Mouse (Mus musculus): Measurements from ENCODE around the gene Cux2.
"Not testable (repeated sequence)": the region's sequence is repeated elsewhere in the genome, so short reads cannot be mapped to it uniquely, and the experiment has no call there.

Cux2 gene

GRCm38 (mm10) chr5:121871515-121872030 lies 178.3 kb downstream of the Cux2 start:
- DNase-seq (ENCODE audit: low read depth, low spot score) = no peak

GRCm38 (mm10) chr5:121870832-121871231 lies 179.1 kb downstream of the Cux2 start:
- DNase-seq (ENCODE audit: low read depth, low spot score) = no peak

GRCm38 (mm10) chr5:121867963-121868362 lies 181.9 kb downstream of the Cux2 start:
- DNase-seq (ENCODE audit: low read depth, low spot score) = no peak

GRCm38 (mm10) chr5:121864330-121864729 lies 185.6 kb downstream of the Cux2 start:
- no peak for DNase-seq (ENCODE audit: low read depth, low spot score)

GRCm38 (mm10) chr5:121861964-121862363 lies 187.9 kb downstream of the Cux2 start:
- DNase-seq (ENCODE audit: low read depth, low spot score) = no peak

- no peak for DNase-seq (ENCODE audit: low read depth, low spot score)
Observed at GRCm38 (mm10) chr5:121858427-121858826, 191.5 kb downstream of the Cux2 start.

GRCm38 (mm10) chr5:121856740-121857139 lies 193.2 kb downstream of the Cux2 start:
- DNase-seq (ENCODE audit: low read depth, low spot score) = no peak

GRCm38 (mm10) chr5:121854768-121855167 lies 195.1 kb downstream of the Cux2 start:
- no peak for DNase-seq (ENCODE audit: low read depth, low spot score)

- DNase-seq (ENCODE audit: low read depth, low spot score) = no peak
Observed at GRCm38 (mm10) chr5:121853368-121854051, 196.4 kb downstream of the Cux2 start.

- DNase-seq (ENCODE audit: low read depth, low spot score) = no peak
Observed at GRCm38 (mm10) chr5:121849478-121850349, 200.2 kb downstream of the Cux2 start.

- DNase-seq (ENCODE audit: low read depth, low spot score) = peak; percentile 76
Observed at GRCm38 (mm10) chr5:121848743-121849142, 201.2 kb downstream of the Cux2 start, which contains the start of gene Pheta1. Gene Pheta1 (plus strand): TSS chr5:121848984.

- DNase-seq (ENCODE audit: low read depth, low spot score) = no peak
Observed at GRCm38 (mm10) chr5:121848035-121848519, 201.8 kb downstream of the Cux2 start.

- DNase-seq (ENCODE audit: low read depth, low spot score) = not testable (repeated sequence)
Observed at GRCm38 (mm10) chr5:121847269-121847668, 202.6 kb downstream of the Cux2 start.

GRCm38 (mm10) chr5:121846322-121846721 lies 203.6 kb downstream of the Cux2 start:
- DNase-seq (ENCODE audit: low read depth, low spot score) = no peak

GRCm38 (mm10) chr5:121845361-121845760 lies 204.5 kb downstream of the Cux2 start:
- DNase-seq (ENCODE audit: low read depth, low spot score) = no peak

GRCm38 (mm10) chr5:121843138-121843905 lies 206.6 kb downstream of the Cux2 start:
- DNase-seq (ENCODE audit: low read depth, low spot score) = no peak

GRCm38 (mm10) chr5:121842665-121843118 lies 207.2 kb downstream of the Cux2 start:
- DNase-seq (ENCODE audit: low read depth, low spot score) = peak; percentile 54

- DNase-seq (ENCODE audit: low read depth, low spot score) = no peak
Observed at GRCm38 (mm10) chr5:121841973-121842372, 207.9 kb downstream of the Cux2 start.

- no peak for DNase-seq (ENCODE audit: low read depth, low spot score)
Observed at GRCm38 (mm10) chr5:121841516-121841915, 208.4 kb downstream of the Cux2 start.

- no peak for DNase-seq (ENCODE audit: low read depth, low spot score)
Observed at GRCm38 (mm10) chr5:121839128-121839473, 210.8 kb downstream of the Cux2 start.

GRCm38 (mm10) chr5:121838341-121839127 lies 211.4 kb downstream of the Cux2 start:
- no peak for DNase-seq (ENCODE audit: low read depth, low spot score)
